Mouse (Mus musculus): Measurements from ENCODE around the gene Zfp36l1. TPM values are rescaled to one million over a fixed set of nuclear protein-coding genes. Genes with fewer than 3 reads are reported as not detected.

The Zfp36l1 gene
- polyA plus RNA-seq, 1 experiment from 2014 or later: 164 TPM

- WGBS: 49% methylated on average over 21 of the region's 21 CpGs
- no peaks in the 10 kb centered on the region for H3K27me3 ChIP-seq (ENCODE audit: control insufficient read depth, insufficient read depth, low read length)
- no peaks in the 10 kb centered on the region for H3K9me3 ChIP-seq (ENCODE audit: control insufficient read depth, low read length)
- ATAC-seq (replicated peaks; ENCODE audit: low FRiP score): 0 out of 2 replicates have a peak, but pooled peaks have one; percentile 55
- 0 out of 2 replicates have a peak, but pooled peaks cover 2% of the 10 kb centered on the region for H3K4me1 ChIP-seq (replicated peaks; ENCODE audit: control insufficient read depth, insufficient read depth, low read length)
- H3K4me3 ChIP-seq (ENCODE audit: low read depth, low read length): no peak overlapping the region
- no peak overlapping the region for H3K9ac ChIP-seq (ENCODE audit: low read length)
- DNase-seq (ENCODE audit: low spot score): peak; percentile 90
- H3K36me3 ChIP-seq (ENCODE audit: control insufficient read depth, insufficient read depth, low read length): no peaks in the 10 kb centered on the region
- H3K27ac ChIP-seq (ENCODE audit: low read depth, low read length): peak overlapping the region; percentile 28; the same call in 1 of the 2 replicates
- H3K4me2 ChIP-seq (ENCODE audit: low read depth, low read length, severe bottlenecking): no peak overlapping the region
Observed at GRCm38 (mm10) chr12:80146227-80147223, 33.7 kb upstream of the Zfp36l1 start.

- Histone ChIP-seq H3K9ac (ENCODE audit: low read length) (no peak overlapping the region), H3K9me3 (ENCODE audit: control insufficient read depth, low read length) (no peaks in the 10 kb centered on the region), H3K4me2 (ENCODE audit: low read depth, low read length, severe bottlenecking) (no peak overlapping the region), H3K27ac (ENCODE audit: low read depth, low read length) (no peak overlapping the region), H3K4me3 (ENCODE audit: low read depth, low read length) (no peak overlapping the region), H3K4me1 (replicated peaks; ENCODE audit: control insufficient read depth, insufficient read depth, low read length) (0 out of 2 replicates have a peak, but pooled peaks cover 2% of the 10 kb centered on the region), H3K36me3 (ENCODE audit: control insufficient read depth, insufficient read depth, low read length) (no peaks in the 10 kb centered on the region), H3K27me3 (ENCODE audit: control insufficient read depth, insufficient read depth, low read length) (no peaks in the 10 kb centered on the region)
- ATAC-seq (replicated peaks; ENCODE audit: low FRiP score) (no peak), DNase-seq (ENCODE audit: low spot score) (no peak)
- 44% methylated on average over 8 of the region's 8 CpGs for WGBS
Observed at GRCm38 (mm10) chr12:80145365-80145764, 32.6 kb upstream of the Zfp36l1 start.

GRCm38 (mm10) chr12:80144846-80145245, 32.0 kb upstream of the Zfp36l1 start:
- H3K4me1 ChIP-seq (replicated peaks; ENCODE audit: control insufficient read depth, insufficient read depth, low read length): 0 out of 2 replicates have a peak, but pooled peaks cover 2% of the 10 kb centered on the region
- no peaks in the 10 kb centered on the region for H3K9me3 ChIP-seq (ENCODE audit: control insufficient read depth, low read length)
- ATAC-seq (replicated peaks; ENCODE audit: low FRiP score) (no peak), DNase-seq (ENCODE audit: low spot score) (no peak)
- H3K36me3 ChIP-seq (ENCODE audit: control insufficient read depth, insufficient read depth, low read length): no peaks in the 10 kb centered on the region
- no peak overlapping the region for H3K4me3 ChIP-seq (ENCODE audit: low read depth, low read length)
- H3K27ac ChIP-seq (ENCODE audit: low read depth, low read length): no peak overlapping the region
- H3K4me2 ChIP-seq (ENCODE audit: low read depth, low read length, severe bottlenecking): no peak overlapping the region
- H3K9ac ChIP-seq (ENCODE audit: low read length): no peak overlapping the region
- 87% methylated on average over 3 of the region's 3 CpGs for WGBS
- no peaks in the 10 kb centered on the region for H3K27me3 ChIP-seq (ENCODE audit: control insufficient read depth, insufficient read depth, low read length)

DNA sequence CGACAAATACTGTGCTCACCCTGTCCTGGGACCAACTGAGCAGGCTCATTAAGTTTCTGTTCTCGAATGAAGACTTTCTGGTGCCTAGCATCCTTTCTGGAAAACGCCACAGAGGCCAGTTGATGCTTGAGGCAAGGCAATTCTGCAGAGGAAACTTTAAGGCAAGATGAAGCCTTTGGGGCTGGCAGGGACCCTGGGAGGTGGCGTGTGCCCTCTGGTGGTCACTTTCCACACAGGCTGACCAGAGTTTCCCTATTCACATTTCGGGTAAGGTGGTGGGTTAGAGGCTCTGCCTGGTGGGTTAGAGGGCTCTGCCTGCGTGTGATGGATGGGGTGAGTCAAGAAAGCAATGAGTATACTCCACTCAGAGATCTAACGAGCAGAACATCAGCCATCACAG, 28.7 kb upstream of the Zfp36l1 start:
- H3K4me2 ChIP-seq (ENCODE audit: low read depth, low read length, severe bottlenecking): no peak overlapping the region
- H3K4me1 ChIP-seq (replicated peaks; ENCODE audit: control insufficient read depth, insufficient read depth, low read length): 0 out of 2 replicates have a peak, but pooled peaks cover 4% of the 10 kb centered on the region
- DNase-seq (ENCODE audit: low spot score): peak; percentile 85
- H3K27me3 ChIP-seq (ENCODE audit: control insufficient read depth, insufficient read depth, low read length): no peaks in the 10 kb centered on the region
- no peaks in the 10 kb centered on the region for H3K9me3 ChIP-seq (ENCODE audit: control insufficient read depth, low read length)
- no peak overlapping the region for H3K27ac ChIP-seq (ENCODE audit: low read depth, low read length)
- no peak overlapping the region for H3K9ac ChIP-seq (ENCODE audit: low read length)
- ATAC-seq (replicated peaks; ENCODE audit: low FRiP score): no peak
- WGBS: 29% methylated on average over 7 of the region's 7 CpGs
- H3K4me3 ChIP-seq (ENCODE audit: low read depth, low read length): no peak overlapping the region
- no peaks in the 10 kb centered on the region for H3K36me3 ChIP-seq (ENCODE audit: control insufficient read depth, insufficient read depth, low read length)

GRCm38 (mm10) chr12:80141011-80141410, 28.2 kb upstream of the Zfp36l1 start:
- Histone ChIP-seq H3K4me3 (ENCODE audit: low read depth, low read length) (no peak overlapping the region), H3K27ac (ENCODE audit: low read depth, low read length) (no peak overlapping the region), H3K9me3 (ENCODE audit: control insufficient read depth, low read length) (no peaks in the 10 kb centered on the region), H3K27me3 (ENCODE audit: control insufficient read depth, insufficient read depth, low read length) (no peaks in the 10 kb centered on the region), H3K4me2 (ENCODE audit: low read depth, low read length, severe bottlenecking) (no peak overlapping the region), H3K4me1 (replicated peaks; ENCODE audit: control insufficient read depth, insufficient read depth, low read length) (0 out of 2 replicates have a peak, but pooled peaks cover 4% of the 10 kb centered on the region), H3K36me3 (ENCODE audit: control insufficient read depth, insufficient read depth, low read length) (no peaks in the 10 kb centered on the region), H3K9ac (ENCODE audit: low read length) (no peak overlapping the region)
- 88% methylated on average over 8 of the region's 8 CpGs for WGBS
- ATAC-seq (replicated peaks; ENCODE audit: low FRiP score) (no peak), DNase-seq (ENCODE audit: low spot score) (no peak)

DNA sequence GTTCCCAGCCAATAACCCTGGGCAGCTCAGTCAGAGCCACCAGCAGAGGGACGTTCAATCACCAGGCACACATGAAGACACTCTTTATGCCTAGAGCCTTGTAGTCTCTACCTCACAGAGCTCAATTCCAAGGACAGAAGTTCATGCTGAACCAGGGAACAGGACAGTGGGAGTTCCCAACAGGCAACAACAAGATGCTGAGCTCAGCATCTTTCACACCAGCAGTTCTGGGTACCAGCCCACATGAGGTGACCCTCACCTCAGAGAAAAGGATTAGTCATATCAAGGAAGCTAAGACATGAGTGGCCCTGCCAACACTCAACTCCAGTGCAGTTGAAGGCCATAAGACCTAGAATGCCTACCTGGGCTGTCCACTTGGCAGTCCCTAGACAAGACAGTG, 24.9 kb upstream of the Zfp36l1 start:
- Histone ChIP-seq H3K27ac (ENCODE audit: low read depth, low read length) (no peak overlapping the region), H3K9ac (ENCODE audit: low read length) (no peak overlapping the region), H3K27me3 (ENCODE audit: control insufficient read depth, insufficient read depth, low read length) (no peaks in the 10 kb centered on the region), H3K9me3 (ENCODE audit: control insufficient read depth, low read length) (no peaks in the 10 kb centered on the region), H3K36me3 (ENCODE audit: control insufficient read depth, insufficient read depth, low read length) (no peaks in the 10 kb centered on the region), H3K4me3 (ENCODE audit: low read depth, low read length) (no peak overlapping the region), H3K4me1 (replicated peaks; ENCODE audit: control insufficient read depth, insufficient read depth, low read length) (0 out of 2 replicates have a peak, but pooled peaks cover 4% of the 10 kb centered on the region), H3K4me2 (ENCODE audit: low read depth, low read length, severe bottlenecking) (no peak overlapping the region)
- DNase-seq (ENCODE audit: low spot score) (peak; percentile 43), ATAC-seq (replicated peaks; ENCODE audit: low FRiP score) (no peak)
- WGBS: 73% methylated on average over 1 of the region's 1 CpGs

- DNase-seq (ENCODE audit: low spot score) (no peak), ATAC-seq (replicated peaks; ENCODE audit: low FRiP score) (no peak)
- Histone ChIP-seq H3K4me2 (ENCODE audit: low read depth, low read length, severe bottlenecking) (no peak overlapping the region), H3K36me3 (ENCODE audit: control insufficient read depth, insufficient read depth, low read length) (no peaks in the 10 kb centered on the region), H3K27me3 (ENCODE audit: control insufficient read depth, insufficient read depth, low read length) (no peaks in the 10 kb centered on the region), H3K27ac (ENCODE audit: low read depth, low read length) (no peak overlapping the region), H3K4me1 (replicated peaks; ENCODE audit: control insufficient read depth, insufficient read depth, low read length) (0 out of 2 replicates have a peak, but pooled peaks cover 4% of the 10 kb centered on the region), H3K9me3 (ENCODE audit: control insufficient read depth, low read length) (no peaks in the 10 kb centered on the region), H3K4me3 (ENCODE audit: low read depth, low read length) (no peak overlapping the region), H3K9ac (ENCODE audit: low read length) (no peak overlapping the region)
- WGBS: 89% methylated on average over 6 of the region's 6 CpGs
Observed at GRCm38 (mm10) chr12:80137246-80137645, 24.4 kb upstream of the Zfp36l1 start.

- ATAC-seq (replicated peaks; ENCODE audit: low FRiP score): no peak
- Histone ChIP-seq H3K27ac (ENCODE audit: low read depth, low read length) (no peak overlapping the region), H3K4me1 (replicated peaks; ENCODE audit: control insufficient read depth, insufficient read depth, low read length) (peaks cover 13% of the 10 kb centered on the region), H3K9me3 (ENCODE audit: control insufficient read depth, low read length) (no peaks in the 10 kb centered on the region), H3K27me3 (ENCODE audit: control insufficient read depth, insufficient read depth, low read length) (no peaks in the 10 kb centered on the region), H3K4me3 (ENCODE audit: low read depth, low read length) (no peak overlapping the region), H3K9ac (ENCODE audit: low read length) (no peak overlapping the region), H3K36me3 (ENCODE audit: control insufficient read depth, insufficient read depth, low read length) (no peaks in the 10 kb centered on the region), H3K4me2 (ENCODE audit: low read depth, low read length, severe bottlenecking) (no peak overlapping the region)
- 93% methylated on average over 12 of the region's 12 CpGs for WGBS
- DNase-seq (ENCODE audit: low spot score): peak; percentile 46
Observed at GRCm38 (mm10) chr12:80136264-80136930, 23.6 kb upstream of the Zfp36l1 start.

Measured in forebrain, embryonic 11.5 days (tissue).